Mouse (Mus musculus): ENCODE data around the gene Etl4. TPM values are rescaled to one million over a fixed set of nuclear protein-coding genes. Genes with fewer than 3 reads are reported as not detected.

Gene Etl4
- polyA plus RNA-seq, 2 experiments = 38.3 to 44.9 TPM

DNA sequence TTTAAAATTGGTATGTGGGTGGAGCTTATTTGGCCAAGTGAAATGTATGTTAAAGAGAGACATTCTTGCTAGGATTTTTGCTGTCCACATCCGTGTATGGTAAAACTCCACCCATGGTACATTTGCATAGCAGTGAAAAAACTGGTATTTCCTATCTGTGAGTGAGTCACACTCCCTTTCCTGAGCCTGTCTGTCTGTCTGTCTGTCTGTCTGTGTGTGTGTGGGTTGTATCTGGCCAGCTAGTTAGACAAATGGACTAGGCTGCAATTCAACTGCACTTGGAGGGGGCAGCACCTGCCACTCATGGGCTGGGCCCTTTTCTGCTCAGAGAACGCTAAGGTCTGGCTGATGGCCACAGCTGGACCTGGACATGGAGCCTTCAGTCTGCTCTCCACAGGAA is 650.1 kb downstream of the Etl4 start:
- H3K27ac ChIP-seq (replicated peaks; ENCODE audit: low read depth, low read length) = no peak overlapping the region

DNA sequence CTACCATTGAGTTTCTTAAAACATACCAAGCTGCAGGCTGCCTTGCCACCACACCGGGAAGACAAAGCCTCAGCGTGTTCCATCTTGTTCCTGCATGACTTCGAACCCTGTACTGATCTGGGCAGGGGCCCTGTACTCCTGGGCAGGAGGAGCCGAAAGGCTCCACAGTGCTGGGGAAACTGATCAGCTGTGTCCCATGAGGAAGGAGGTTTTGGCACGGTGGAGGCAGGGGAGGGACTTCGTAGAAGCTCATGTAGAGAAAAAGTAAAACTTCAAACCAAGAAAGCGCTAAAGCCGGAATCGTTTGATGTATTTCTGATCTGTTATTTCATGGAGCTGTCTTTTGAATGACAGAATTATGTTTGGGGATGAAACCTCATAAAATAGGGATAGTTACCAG is 651.0 kb downstream of the Etl4 start:
- H3K4me1 ChIP-seq (ENCODE audit: control insufficient read depth, insufficient read depth, low read length) = 0 out of 2 replicates have a peak, but pooled peaks cover 3% of the 10 kb centered on the region
- H3K27me3 ChIP-seq (ENCODE audit: control insufficient read depth, insufficient read depth, low read length) = no peaks in the 10 kb centered on the region
- TF ChIP-seq POLR2A (IDR thresholded peaks at IDR 0.05; ENCODE audit: borderline replicate concordance, extremely low read depth, insufficient read depth, insufficient read length) = no peak
- H3K9me3 ChIP-seq (ENCODE audit: control insufficient read depth, low read length) = no peaks in the 10 kb centered on the region
- H3K9ac ChIP-seq (ENCODE audit: low read depth, low read length, severe bottlenecking) = no peak overlapping the region
- no peak for ATAC-seq (ENCODE audit: low FRiP score, low read depth)
- no peak overlapping the region for H3K4me3 ChIP-seq (replicated peaks; ENCODE audit: low read length)
- DNase-seq (ENCODE audit: low spot score) = no peak
- WGBS = 88% methylated on average over 9 of the region's 9 CpGs
- no peak overlapping the region for H3K27ac ChIP-seq (replicated peaks; ENCODE audit: low read depth, low read length)
- H3K36me3 ChIP-seq (ENCODE audit: control insufficient read depth, insufficient read depth, low read length) = no peaks in the 10 kb centered on the region
- H3K4me2 ChIP-seq (replicated peaks; ENCODE audit: low read depth, low read length, severe bottlenecking) = no peak overlapping the region

More for the DNA sequence above, 650.1 kb downstream of the Etl4 start:
- Histone ChIP-seq H3K4me3 (replicated peaks; ENCODE audit: low read length) (no peak overlapping the region), H3K9me3 (ENCODE audit: control insufficient read depth, low read length) (no peaks in the 10 kb centered on the region), H3K27me3 (ENCODE audit: control insufficient read depth, insufficient read depth, low read length) (no peaks in the 10 kb centered on the region), H3K36me3 (ENCODE audit: control insufficient read depth, insufficient read depth, low read length) (no peaks in the 10 kb centered on the region), H3K4me1 (ENCODE audit: control insufficient read depth, insufficient read depth, low read length) (0 out of 2 replicates have a peak, but pooled peaks cover 3% of the 10 kb centered on the region), H3K9ac (ENCODE audit: low read depth, low read length, severe bottlenecking) (no peak overlapping the region), H3K4me2 (replicated peaks; ENCODE audit: low read depth, low read length, severe bottlenecking) (no peak overlapping the region)
- no peak for TF ChIP-seq POLR2A (IDR thresholded peaks at IDR 0.05; ENCODE audit: borderline replicate concordance, extremely low read depth, insufficient read depth, insufficient read length)
- WGBS = 62% methylated on average over 2 of the region's 2 CpGs
- DNase-seq (ENCODE audit: low spot score) = no peak
- no peak for ATAC-seq (ENCODE audit: low FRiP score, low read depth)

DNA sequence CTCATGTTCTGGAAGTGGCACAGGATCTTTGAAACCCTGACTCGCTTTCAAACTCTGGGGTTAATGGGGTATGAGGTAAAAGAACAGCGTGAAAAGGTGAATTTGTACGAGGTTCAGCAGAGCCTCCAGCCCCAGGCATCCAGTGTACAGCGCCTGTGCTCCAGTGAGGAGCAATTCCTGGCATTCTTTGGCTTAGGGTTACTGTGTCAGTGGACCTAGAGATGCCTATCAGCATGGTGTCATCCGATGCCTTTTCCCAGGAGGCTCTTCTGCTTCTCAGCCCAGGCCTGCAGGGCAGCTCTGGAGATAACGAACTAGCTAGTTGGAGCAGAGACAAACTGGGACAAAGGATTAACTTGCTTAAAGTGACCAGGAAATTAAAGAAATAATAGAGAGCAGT is 653.5 kb downstream of the Etl4 start:
- no peak overlapping the region for H3K4me3 ChIP-seq (replicated peaks; ENCODE audit: low read length)
- TF ChIP-seq POLR2A (IDR thresholded peaks at IDR 0.05; ENCODE audit: borderline replicate concordance, extremely low read depth, insufficient read depth, insufficient read length) = no peak
- no peaks in the 10 kb centered on the region for H3K27me3 ChIP-seq (ENCODE audit: control insufficient read depth, insufficient read depth, low read length)
- no peak overlapping the region for H3K4me2 ChIP-seq (replicated peaks; ENCODE audit: low read depth, low read length, severe bottlenecking)
- WGBS = 22% methylated on average over 6 of the region's 6 CpGs
- H3K9ac ChIP-seq (ENCODE audit: low read depth, low read length, severe bottlenecking) = no peak overlapping the region
- no peak overlapping the region for H3K27ac ChIP-seq (replicated peaks; ENCODE audit: low read depth, low read length)
- no peaks in the 10 kb centered on the region for H3K36me3 ChIP-seq (ENCODE audit: control insufficient read depth, insufficient read depth, low read length)
- peak; percentile 65; the same call in 1 of the 2 replicates for ATAC-seq (ENCODE audit: low FRiP score, low read depth)
- H3K9me3 ChIP-seq (ENCODE audit: control insufficient read depth, low read length) = no peaks in the 10 kb centered on the region
- H3K4me1 ChIP-seq (ENCODE audit: control insufficient read depth, insufficient read depth, low read length) = 0 out of 2 replicates have a peak, but pooled peaks cover 3% of the 10 kb centered on the region
- DNase-seq (ENCODE audit: low spot score) = peak; percentile 15

DNA sequence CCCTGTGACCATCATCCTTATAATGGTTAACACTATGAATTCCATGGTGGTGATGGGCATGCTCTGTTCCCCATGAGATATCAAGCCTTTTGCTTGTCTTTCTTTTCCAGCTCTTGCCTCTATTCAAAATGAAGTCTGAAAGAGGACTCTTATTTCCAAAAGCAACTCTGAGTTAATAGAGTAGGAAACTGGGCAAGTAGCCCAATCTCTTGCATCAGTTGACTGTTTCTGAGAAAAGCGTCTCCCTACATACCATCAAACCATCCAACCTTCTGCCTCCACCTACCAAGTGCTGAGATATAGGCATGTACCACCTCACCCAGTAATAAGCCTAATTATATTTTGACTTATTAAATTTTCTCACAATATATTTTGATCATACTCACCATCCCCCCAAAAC is 658.9 kb downstream of the Etl4 start:
- 70% methylated on average over 1 of the region's 1 CpGs for WGBS
- peak; percentile 64 for DNase-seq (ENCODE audit: low spot score)

DNA sequence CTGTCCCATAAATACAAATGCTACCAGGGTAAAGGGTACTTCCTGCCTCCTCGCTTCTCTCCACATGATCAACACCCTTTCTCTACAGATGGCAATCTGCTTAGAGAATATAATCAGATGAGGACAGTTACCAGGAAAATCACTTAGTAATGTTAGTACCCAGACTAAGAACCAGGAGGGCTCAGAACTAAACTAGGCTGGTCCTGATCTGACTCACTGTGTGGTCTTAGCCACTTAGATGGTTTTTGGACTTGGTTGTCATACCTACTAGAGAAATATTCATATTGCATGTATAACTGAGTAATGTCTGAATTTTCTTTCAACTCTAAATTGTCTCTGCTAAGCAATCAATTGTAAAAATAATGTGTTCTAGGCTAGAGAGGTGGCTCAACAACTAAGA is 662.4 kb downstream of the Etl4 start:
- H3K4me3 ChIP-seq (replicated peaks; ENCODE audit: low read length) = no peak overlapping the region
- no peak overlapping the region for H3K9ac ChIP-seq (ENCODE audit: low read depth, low read length, severe bottlenecking)
- no peaks in the 10 kb centered on the region for H3K36me3 ChIP-seq (ENCODE audit: control insufficient read depth, insufficient read depth, low read length)
- no peak for TF ChIP-seq POLR2A (IDR thresholded peaks at IDR 0.05; ENCODE audit: borderline replicate concordance, extremely low read depth, insufficient read depth, insufficient read length)
- H3K27ac ChIP-seq (replicated peaks; ENCODE audit: low read depth, low read length) = no peak overlapping the region
- H3K27me3 ChIP-seq (ENCODE audit: control insufficient read depth, insufficient read depth, low read length) = no peaks in the 10 kb centered on the region
- ATAC-seq (ENCODE audit: low FRiP score, low read depth) (no peak), DNase-seq (ENCODE audit: low spot score) (no peak)
- no peak overlapping the region for H3K4me2 ChIP-seq (replicated peaks; ENCODE audit: low read depth, low read length, severe bottlenecking)
- H3K4me1 ChIP-seq (ENCODE audit: control insufficient read depth, insufficient read depth, low read length) = no peaks in the 10 kb centered on the region
- H3K9me3 ChIP-seq (ENCODE audit: control insufficient read depth, low read length) = no peaks in the 10 kb centered on the region
- 80% methylated on average over 1 of the region's 1 CpGs for WGBS

More for the DNA sequence above, 658.9 kb downstream of the Etl4 start:
- Histone ChIP-seq H3K4me3 (replicated peaks; ENCODE audit: low read length) (no peak overlapping the region), H3K4me1 (ENCODE audit: control insufficient read depth, insufficient read depth, low read length) (no peaks in the 10 kb centered on the region), H3K9ac (ENCODE audit: low read depth, low read length, severe bottlenecking) (no peak overlapping the region), H3K36me3 (ENCODE audit: control insufficient read depth, insufficient read depth, low read length) (no peaks in the 10 kb centered on the region), H3K4me2 (replicated peaks; ENCODE audit: low read depth, low read length, severe bottlenecking) (no peak overlapping the region), H3K27ac (replicated peaks; ENCODE audit: low read depth, low read length) (no peak overlapping the region), H3K9me3 (ENCODE audit: control insufficient read depth, low read length) (no peaks in the 10 kb centered on the region), H3K27me3 (ENCODE audit: control insufficient read depth, insufficient read depth, low read length) (no peaks in the 10 kb centered on the region)
- ATAC-seq (ENCODE audit: low FRiP score, low read depth) = no peak
- TF ChIP-seq POLR2A (IDR thresholded peaks at IDR 0.05; ENCODE audit: borderline replicate concordance, extremely low read depth, insufficient read depth, insufficient read length) = no peak

- Histone ChIP-seq H3K36me3 (ENCODE audit: control insufficient read depth, insufficient read depth, low read length) (no peaks in the 10 kb centered on the region), H3K9ac (ENCODE audit: low read depth, low read length, severe bottlenecking) (no peak overlapping the region), H3K27me3 (ENCODE audit: control insufficient read depth, insufficient read depth, low read length) (no peaks in the 10 kb centered on the region), H3K4me3 (replicated peaks; ENCODE audit: low read length) (no peak overlapping the region), H3K4me1 (ENCODE audit: control insufficient read depth, insufficient read depth, low read length) (no peaks in the 10 kb centered on the region), H3K4me2 (replicated peaks; ENCODE audit: low read depth, low read length, severe bottlenecking) (no peak overlapping the region), H3K27ac (replicated peaks; ENCODE audit: low read depth, low read length) (no peak overlapping the region), H3K9me3 (ENCODE audit: control insufficient read depth, low read length) (no peaks in the 10 kb centered on the region)
- no peak for TF ChIP-seq POLR2A (IDR thresholded peaks at IDR 0.05; ENCODE audit: borderline replicate concordance, extremely low read depth, insufficient read depth, insufficient read length)
- ATAC-seq (ENCODE audit: low FRiP score, low read depth) = no peak
- DNase-seq (ENCODE audit: low spot score) = no peak
- 81% methylated on average over 3 of the region's 3 CpGs for WGBS
Observed at GRCm38 (mm10) chr2:20580331-20580730, 670.8 kb downstream of the Etl4 start.

All from limb, embryonic 14.5 days (tissue).